Mouse (Mus musculus) G1E-ER4 (cell line): ENCODE results near the gene Khdc1c. TPM values are rescaled to one million over a fixed set of nuclear protein-coding genes. Genes with fewer than 3 reads are reported as not detected.

Experiments used
- GATA1 ChIP-seq: IDR thresholded peaks from one replicate; pipeline ENCODE4 v1.8.0; 2012; ENCODE audit warnings: low read length, inconsistent platforms
- polyA plus RNA-seq: library from polyadenylated mRNA; stranded (reverse); fragments of >175 nt; gene quantifications from 2 replicates; pipeline ENCODE4 v1.2.3, GENCODE M21; 2012

The Khdc1c gene
- polyA plus RNA-seq, 1 experiment, result not detected

DNA sequence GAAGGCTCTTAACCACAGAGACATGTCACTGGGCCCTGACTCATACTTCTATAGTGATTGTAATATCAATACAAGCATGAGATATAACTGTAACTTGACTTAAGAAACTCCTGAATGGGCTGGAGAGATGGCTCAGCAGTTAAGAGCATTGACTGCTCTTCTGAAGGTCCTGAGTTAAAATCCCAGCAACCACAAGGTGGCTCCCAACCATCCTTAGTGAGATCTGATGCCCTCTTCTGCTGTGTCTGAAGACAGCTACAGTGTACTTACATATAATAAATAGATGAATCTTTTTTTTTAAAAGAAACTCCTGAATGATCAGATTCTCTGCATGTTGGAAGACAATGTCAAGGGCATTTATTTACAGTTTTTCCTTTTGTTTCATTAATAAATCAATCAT lies 51.2 kb downstream of the Khdc1c start:
- no peak for TF ChIP-seq GATA1

Other genes starting within 250 kb of the Khdc1c start
- 0.32 and 0.49 TPM in 2 replicates for gene Tmem14a, start 149.8 kb upstream of the Khdc1c start, polyA plus RNA-seq
- gene Gsta3, start 127.7 kb upstream of the Khdc1c start, polyA plus RNA-seq, result not detected in 2 replicates
- not detected in 2 replicates for gene Khdc1a, start 18.7 kb upstream of the Khdc1c start, polyA plus RNA-seq
- not detected in 2 replicates for gene Khdc1b, start 15.2 kb downstream of the Khdc1c start, polyA plus RNA-seq